Comparison of ENCODE assay signal across 8 mouse cellular contexts in genomic region chr9:49989464-49990271, GRCm38 (mm10).
DNase-seq lines count a peak whose midpoint lies in the region; ATAC-seq and TF ChIP-seq lines count a peak whose summit lies in the region.

No protein-coding gene starts in this region.

- H3K27ac ChIP-seq in embryonic facial prominence, embryonic 15.5 days (replicated peaks): peak overlapping the region; percentile 34; the same call in 1 of the 2 replicates
- H3K27ac ChIP-seq in heart, embryonic 12.5 days (ENCODE audit: poor library complexity, severe bottlenecking): peak overlapping the region; percentile 70
- peak overlapping the region; percentile 51; the same call in 1 of the 2 replicates for H3K27ac ChIP-seq in kidney, embryonic 16.5 days (ENCODE audit: low read length)
- no peak overlapping the region; the same call in 1 of the 2 replicates for H3K27ac ChIP-seq in limb, embryonic 13.5 days
- no peak overlapping the region for H3K27ac ChIP-seq in midbrain, postnatal 0 days (ENCODE audit: low read depth, low read length)

- peaks cover 12% of the 10 kb centered on the region for H3K4me1 ChIP-seq in embryonic facial prominence, embryonic 15.5 days
- H3K4me1 ChIP-seq in heart, embryonic 12.5 days (replicated peaks): peaks cover 28% of the 10 kb centered on the region
- peaks cover 24% of the 10 kb centered on the region for H3K4me1 ChIP-seq in kidney, embryonic 16.5 days (ENCODE audit: insufficient read depth, low read length)
- H3K4me1 ChIP-seq in limb, embryonic 13.5 days: peaks cover 12% of the 10 kb centered on the region
- H3K4me1 ChIP-seq in midbrain, postnatal 0 days (ENCODE audit: insufficient read depth, low read length): no peaks in the 10 kb centered on the region; the same call in 1 of the 2 replicates

- no peaks in the 10 kb centered on the region for H3K9me3 ChIP-seq in embryonic facial prominence, embryonic 15.5 days (replicated peaks)
- H3K9me3 ChIP-seq in heart, embryonic 12.5 days (replicated peaks): no peaks in the 10 kb centered on the region
- peaks cover under 1% of the 10 kb centered on the region; the same call in 1 of the 2 replicates for H3K9me3 ChIP-seq in kidney, embryonic 16.5 days (ENCODE audit: low read length)
- no peaks in the 10 kb centered on the region for H3K9me3 ChIP-seq in limb, embryonic 13.5 days
- no peaks in the 10 kb centered on the region for H3K9me3 ChIP-seq in midbrain, postnatal 0 days (ENCODE audit: low read length)

- ATAC-seq in embryonic facial prominence, embryonic 15.5 days (ENCODE audit: insufficient number of reproducible peaks, low FRiP score, low TSS enrichment, low read depth): peak; percentile 93
- ATAC-seq in heart, embryonic 12.5 days (ENCODE audit: insufficient number of reproducible peaks, low FRiP score): peak; percentile 93
- ATAC-seq in kidney, embryonic 16.5 days (ENCODE audit: low FRiP score, low TSS enrichment): peak; percentile 92
- peak; percentile 87 for ATAC-seq in limb, embryonic 13.5 days (ENCODE audit: low FRiP score, low read depth)
- peak; percentile 58; the same call in 1 of the 2 replicates for ATAC-seq in midbrain, postnatal 0 days (ENCODE audit: low FRiP score)

- H3K27me3 ChIP-seq in embryonic facial prominence, embryonic 15.5 days: no peaks in the 10 kb centered on the region
- H3K27me3 ChIP-seq in heart, embryonic 12.5 days (replicated peaks): no peaks in the 10 kb centered on the region
- H3K27me3 ChIP-seq in kidney, embryonic 16.5 days (ENCODE audit: insufficient read depth, low read length): no peaks in the 10 kb centered on the region
- H3K27me3 ChIP-seq in limb, embryonic 13.5 days: no peaks in the 10 kb centered on the region
- no peaks in the 10 kb centered on the region for H3K27me3 ChIP-seq in midbrain, postnatal 0 days (ENCODE audit: insufficient read depth, low read length)

- H3K9ac ChIP-seq in embryonic facial prominence, embryonic 15.5 days: no peak overlapping the region
- H3K9ac ChIP-seq in heart, embryonic 12.5 days: no peak overlapping the region
- H3K9ac ChIP-seq in kidney, embryonic 16.5 days (replicated peaks; ENCODE audit: low read length): no peak overlapping the region
- no peak overlapping the region for H3K9ac ChIP-seq in limb, embryonic 13.5 days
- H3K9ac ChIP-seq in midbrain, postnatal 0 days (replicated peaks; ENCODE audit: low read length, poor library complexity, severe bottlenecking): no peak overlapping the region

- 44% methylated on average over 14 of the region's 14 CpGs for WGBS in embryonic facial prominence, embryonic 15.5 days
- WGBS in heart, embryonic 12.5 days: 30% methylated on average over 14 of the region's 14 CpGs
- 52% methylated on average over 14 of the region's 14 CpGs for WGBS in kidney, embryonic 16.5 days
- WGBS in limb, embryonic 13.5 days: 45% methylated on average over 14 of the region's 14 CpGs
- 31% methylated on average over 14 of the region's 14 CpGs for WGBS in midbrain, postnatal 0 days

- H3K36me3 ChIP-seq in embryonic facial prominence, embryonic 15.5 days: no peaks in the 10 kb centered on the region
- no peaks in the 10 kb centered on the region for H3K36me3 ChIP-seq in heart, embryonic 12.5 days
- no peaks in the 10 kb centered on the region for H3K36me3 ChIP-seq in kidney, embryonic 16.5 days (ENCODE audit: insufficient read depth, low read length)
- H3K36me3 ChIP-seq in limb, embryonic 13.5 days: no peaks in the 10 kb centered on the region
- no peaks in the 10 kb centered on the region for H3K36me3 ChIP-seq in midbrain, postnatal 0 days (ENCODE audit: insufficient read depth, low read length)

- TF ChIP-seq CTCF in midbrain, postnatal 0 days (IDR thresholded peaks at IDR 0.05): no peak

- peak; percentile 90 for DNase-seq in adrenal gland, postnatal 25 days
- peak; percentile 91 for DNase-seq in midbrain, postnatal 0 days (ENCODE audit: low spot score)
- peak; percentile 94 for DNase-seq in testis, postnatal 10 days (ENCODE audit: low spot score)
- no peak for DNase-seq in thymus, postnatal 36 days

- peak overlapping the region; percentile 33 for H3K4me2 ChIP-seq in embryonic facial prominence, embryonic 15.5 days (replicated peaks)
- H3K4me2 ChIP-seq in heart, embryonic 12.5 days: peak overlapping the region; percentile 52
- no peak overlapping the region; the same call in 1 of the 2 replicates for H3K4me2 ChIP-seq in kidney, embryonic 16.5 days (replicated peaks; ENCODE audit: low read depth, low read length)
- H3K4me2 ChIP-seq in limb, embryonic 13.5 days (replicated peaks): peak overlapping the region; percentile 42
- peak overlapping the region; percentile 4; the same call in 1 of the 2 replicates for H3K4me2 ChIP-seq in midbrain, postnatal 0 days (ENCODE audit: low read depth, low read length, poor library complexity, severe bottlenecking)

- no peak overlapping the region for H3K4me3 ChIP-seq in embryonic facial prominence, embryonic 15.5 days (replicated peaks)
- no peak overlapping the region; the same call in 1 of the 2 replicates for H3K4me3 ChIP-seq in heart, embryonic 12.5 days
- no peak overlapping the region for H3K4me3 ChIP-seq in kidney, embryonic 16.5 days (ENCODE audit: low read length)
- H3K4me3 ChIP-seq in limb, embryonic 13.5 days: no peak overlapping the region
- H3K4me3 ChIP-seq in midbrain, postnatal 0 days (ENCODE audit: low read depth, low read length): no peak overlapping the region

Comparison
In these comparisons a context has a peak if more than half of its experiments do, and no peak if none do; other contexts are left out.
1. DNase-seq: peak in adrenal gland, postnatal 25 days (single experiment), midbrain, postnatal 0 days (single experiment) and testis, postnatal 10 days (single experiment); none in thymus, postnatal 36 days (0 of 2).
2. H3K27ac ChIP-seq: peak in embryonic facial prominence, embryonic 15.5 days (single experiment), heart, embryonic 12.5 days (single experiment) and kidney, embryonic 16.5 days (single experiment); none in limb, embryonic 13.5 days (single experiment) and midbrain, postnatal 0 days (single experiment).
3. Peak in every context shown above with its lines, with median percentiles within 50 percentile points of each other: ATAC-seq.